Mouse (Mus musculus) liver, embryonic 14.5 days (tissue): Measurements from ENCODE around the gene Stard13.

Source experiments
- CTCF ChIP-seq: IDR thresholded peaks from 2 replicates; pipeline ENCODE4 v1.5.1; 2016; ENCODE audit warnings: antibody characterized with exemption, low read depth, control low read depth
- EP300 ChIP-seq: IDR thresholded peaks from 2 replicates; pipeline ENCODE4 v1.6.1; 2016; ENCODE audit warnings: antibody characterized with exemption, low read depth

DNA sequence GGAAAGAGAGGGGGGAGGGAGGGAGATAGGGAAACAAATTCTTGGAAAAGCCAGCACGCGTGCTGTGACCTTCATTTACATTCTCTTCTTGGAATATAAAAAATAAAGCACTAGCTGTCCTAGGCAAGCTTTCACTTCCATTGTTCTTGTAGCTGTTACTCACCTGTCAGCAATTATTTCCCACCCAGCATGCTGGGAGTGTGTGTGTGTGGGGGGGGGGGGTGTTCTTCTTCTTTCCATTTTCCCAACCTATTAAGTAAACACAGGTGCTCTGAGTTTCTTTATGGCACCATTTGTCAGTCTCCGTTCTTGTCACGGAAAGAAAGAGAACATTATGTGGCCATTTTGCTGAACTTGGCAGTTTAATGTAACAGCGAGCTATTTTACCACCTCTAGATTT lies 214.7 kb downstream of the Stard13 start:
- TF ChIP-seq CTCF (no peak), EP300 (no peak)
